Mouse (Mus musculus) right cerebral cortex, postnatal 14 days (tissue): ENCODE measurements at regions not wholly inside any gene's neighbourhood (a gene's known extent, or its start where the extent isn't known, plus 50 kb on each side); places are given as distances from the start of the nearest gene placed in this dataset.
A peak's percentile ranks its signal among the peaks of the same experiment; 100 is the strongest.

Experiments used
- DNase-seq: peaks from one replicate; pipeline ENCODE4 v3.0.0; 2022

GRCm38 (mm10) chr15:103627085-103627484 is 62.2 kb upstream of the Glycam1 start:
- DNase-seq: peak; percentile 2
